Mouse (Mus musculus): ENCODE results near the gene Zfp629. TPM values are rescaled to one million over a fixed set of nuclear protein-coding genes. Genes with fewer than 3 reads are reported as not detected.
"Not testable (repeated sequence)": the region's sequence is repeated elsewhere in the genome, so short reads cannot be mapped to it uniquely, and the experiment has no call there.

Zfp629 gene
- polyA plus RNA-seq, 1 experiment from 2014 or later, result 3.8 TPM

- Histone ChIP-seq H3K27ac (ENCODE audit: low read depth, low read length) (no peak overlapping the region), H3K9me3 (ENCODE audit: control insufficient read depth) (no peaks in the 10 kb centered on the region), H3K4me3 (ENCODE audit: low read depth, low read length) (no peak overlapping the region), H3K36me3 (ENCODE audit: control insufficient read depth, insufficient read depth) (no peaks in the 10 kb centered on the region), H3K4me2 (replicated peaks; ENCODE audit: low read depth) (peak overlapping the region; percentile 54), H3K4me1 (replicated peaks; ENCODE audit: control insufficient read depth, insufficient read depth, low read length) (no peaks in the 10 kb centered on the region), H3K9ac (ENCODE audit: low read depth, low read length) (peak overlapping the region; percentile 27; the same call in 1 of the 2 replicates), H3K27me3 (replicated peaks; ENCODE audit: control insufficient read depth, insufficient read depth, low read length) (no peaks in the 10 kb centered on the region)
- no peak for TF ChIP-seq CTCF (IDR thresholded peaks at IDR 0.05; ENCODE audit: low read depth)
- ATAC-seq, result no peak
- WGBS, result 7% methylated on average over 18 of the region's 18 CpGs
Observed at GRCm38 (mm10) chr7:127652050-127652449, 36.5 kb upstream of the Zfp629 start.

- H3K36me3 ChIP-seq (ENCODE audit: control insufficient read depth, insufficient read depth), result no peaks in the 10 kb centered on the region
- no peak for ATAC-seq
- H3K9me3 ChIP-seq (ENCODE audit: control insufficient read depth), result no peaks in the 10 kb centered on the region
- H3K27ac ChIP-seq (ENCODE audit: low read depth, low read length), result no peak overlapping the region
- no peak for TF ChIP-seq CTCF (IDR thresholded peaks at IDR 0.05; ENCODE audit: low read depth)
- peak overlapping the region; percentile 54 for H3K4me2 ChIP-seq (replicated peaks; ENCODE audit: low read depth)
- H3K27me3 ChIP-seq (replicated peaks; ENCODE audit: control insufficient read depth, insufficient read depth, low read length), result no peaks in the 10 kb centered on the region
- no peaks in the 10 kb centered on the region for H3K4me1 ChIP-seq (replicated peaks; ENCODE audit: control insufficient read depth, insufficient read depth, low read length)
- WGBS, result 54% methylated on average over 2 of the region's 3 CpGs
- no peak overlapping the region for H3K9ac ChIP-seq (ENCODE audit: low read depth, low read length)
- H3K4me3 ChIP-seq (ENCODE audit: low read depth, low read length), result no peak overlapping the region
Observed at GRCm38 (mm10) chr7:127651624-127652023, 36.0 kb upstream of the Zfp629 start.

GRCm38 (mm10) chr7:127649206-127649605 lies 33.6 kb upstream of the Zfp629 start:
- 77% methylated on average over 5 of the region's 6 CpGs for WGBS
- TF ChIP-seq CTCF (IDR thresholded peaks at IDR 0.05; ENCODE audit: low read depth), result no peak

GRCm38 (mm10) chr7:127648516-127649201 lies 33.1 kb upstream of the Zfp629 start:
- Histone ChIP-seq H3K9me3 (ENCODE audit: control insufficient read depth) (no peaks in the 10 kb centered on the region), H3K36me3 (ENCODE audit: control insufficient read depth, insufficient read depth) (no peaks in the 10 kb centered on the region), H3K4me3 (ENCODE audit: low read depth, low read length) (no peak overlapping the region), H3K4me1 (replicated peaks; ENCODE audit: control insufficient read depth, insufficient read depth, low read length) (no peaks in the 10 kb centered on the region), H3K9ac (ENCODE audit: low read depth, low read length) (no peak overlapping the region), H3K4me2 (replicated peaks; ENCODE audit: low read depth) (no peak overlapping the region), H3K27me3 (replicated peaks; ENCODE audit: control insufficient read depth, insufficient read depth, low read length) (no peaks in the 10 kb centered on the region), H3K27ac (ENCODE audit: low read depth, low read length) (no peak overlapping the region)
- TF ChIP-seq CTCF (IDR thresholded peaks at IDR 0.05; ENCODE audit: low read depth), result no peak
- peak; percentile 58 for ATAC-seq
- WGBS, result 44% methylated on average over 4 of the region's 4 CpGs

More at GRCm38 (mm10) chr7:127649206-127649605, 33.6 kb upstream of the Zfp629 start:
- Histone ChIP-seq H3K27me3 (replicated peaks; ENCODE audit: control insufficient read depth, insufficient read depth, low read length) (no peaks in the 10 kb centered on the region), H3K4me1 (replicated peaks; ENCODE audit: control insufficient read depth, insufficient read depth, low read length) (no peaks in the 10 kb centered on the region), H3K36me3 (ENCODE audit: control insufficient read depth, insufficient read depth) (no peaks in the 10 kb centered on the region), H3K27ac (ENCODE audit: low read depth, low read length) (no peak overlapping the region), H3K9me3 (ENCODE audit: control insufficient read depth) (no peaks in the 10 kb centered on the region), H3K9ac (ENCODE audit: low read depth, low read length) (no peak overlapping the region), H3K4me3 (ENCODE audit: low read depth, low read length) (no peak overlapping the region), H3K4me2 (replicated peaks; ENCODE audit: low read depth) (no peak overlapping the region)
- no peak for ATAC-seq

GRCm38 (mm10) chr7:127647576-127647975 lies 32.0 kb upstream of the Zfp629 start:
- not testable (repeated sequence) for H3K4me2 ChIP-seq (replicated peaks; ENCODE audit: low read depth); H3K4me3 ChIP-seq (ENCODE audit: low read depth, low read length); H3K9me3 ChIP-seq (ENCODE audit: control insufficient read depth); H3K4me1 ChIP-seq (replicated peaks; ENCODE audit: control insufficient read depth, insufficient read depth, low read length); H3K9ac ChIP-seq (ENCODE audit: low read depth, low read length); ATAC-seq; H3K27ac ChIP-seq (ENCODE audit: low read depth, low read length); H3K27me3 ChIP-seq (replicated peaks; ENCODE audit: control insufficient read depth, insufficient read depth, low read length); H3K36me3 ChIP-seq (ENCODE audit: control insufficient read depth, insufficient read depth)
- WGBS, result 56% methylated on average over 7 of the region's 7 CpGs

GRCm38 (mm10) chr7:127646363-127646762 lies 30.8 kb upstream of the Zfp629 start:
- 84% methylated on average over 4 of the region's 4 CpGs for WGBS
- Histone ChIP-seq H3K4me1 (replicated peaks; ENCODE audit: control insufficient read depth, insufficient read depth, low read length) (no peaks in the 10 kb centered on the region), H3K27ac (ENCODE audit: low read depth, low read length) (no peak overlapping the region), H3K4me2 (replicated peaks; ENCODE audit: low read depth) (no peak overlapping the region), H3K27me3 (replicated peaks; ENCODE audit: control insufficient read depth, insufficient read depth, low read length) (no peaks in the 10 kb centered on the region), H3K36me3 (ENCODE audit: control insufficient read depth, insufficient read depth) (no peaks in the 10 kb centered on the region), H3K9ac (ENCODE audit: low read depth, low read length) (no peak overlapping the region), H3K4me3 (ENCODE audit: low read depth, low read length) (no peak overlapping the region), H3K9me3 (ENCODE audit: control insufficient read depth) (no peaks in the 10 kb centered on the region)
- no peak for TF ChIP-seq CTCF (IDR thresholded peaks at IDR 0.05; ENCODE audit: low read depth)
- ATAC-seq, result no peak
